Mouse (Mus musculus) limb, embryonic 12.5 days (tissue): ENCODE measurements around the gene Fam229a. TPM values are rescaled to one million over a fixed set of nuclear protein-coding genes. Genes with fewer than 3 reads are reported as not detected.

Experiments used
- ATAC-seq: fragments of 200-750 bp; cut with Nextera tagmentation; 2 replicates; pipeline ENCODE4 v1.8.0; 2017; ENCODE audit warnings: low read depth, moderate TSS enrichment; ENCODE audit not compliant: insufficient number of reproducible peaks, insufficient read depth, low FRiP score, low TSS enrichment
- H3K27ac ChIP-seq: fragments of 300-500 bp; sonication (generic); 2 replicates; pipeline ENCODE4 v1.5.1; 2016; ENCODE audit warnings: mild to moderate bottlenecking, moderate library complexity
- H3K27me3 ChIP-seq: fragments of 300-500 bp; sonication (generic); 2 replicates; pipeline ENCODE4 v1.6.1; 2016; ENCODE audit warnings: mild to moderate bottlenecking, moderate library complexity
- H3K36me3 ChIP-seq: fragments of 300-500 bp; sonication (generic); 2 replicates; pipeline ENCODE4 v1.6.1; 2016; ENCODE audit warnings: mild to moderate bottlenecking, moderate library complexity
- H3K4me1 ChIP-seq: fragments of 300-500 bp; sonication (generic); replicated peaks from 2 replicates; pipeline ENCODE4 v1.6.1; 2016
- H3K4me2 ChIP-seq: fragments of 300-500 bp; sonication (generic); 2 replicates; pipeline ENCODE4 v1.6.1; 2016; ENCODE audit warnings: mild to moderate bottlenecking, moderate library complexity
- H3K4me3 ChIP-seq: fragments of 300-500 bp; sonication (generic); replicated peaks from 2 replicates; pipeline ENCODE4 v1.5.1; 2016; ENCODE audit warnings: mild to moderate bottlenecking
- H3K9ac ChIP-seq: fragments of 300-500 bp; sonication (generic); replicated peaks from 2 replicates; pipeline ENCODE4 v1.6.1; 2016; ENCODE audit warnings: mild to moderate bottlenecking, moderate library complexity
- H3K9me3 ChIP-seq: fragments of 300-500 bp; sonication (generic); 2 replicates; pipeline ENCODE4 v1.6.1; 2016; ENCODE audit warnings: mild to moderate bottlenecking, moderate library complexity
- WGBS: fragments of 180-500 bp; shearing (Covaris S2); methylation state at CpG from one replicate; pipeline ENCODE4 v1.1.7; 2016; 5-methylcytosine and 5-hydroxymethylcytosine counted together
- polyA plus RNA-seq: library from polyadenylated mRNA; unstranded; fragments of >200 nt; fragmentation: Nextera tagmentation; extraction: Ambion mirVana; gene quantifications from 2 replicates; pipeline ENCODE4 v1.2.1, GENCODE M21; 2016

Fam229a gene
- polyA plus RNA-seq, 1 experiment from 2014 or later = not detected

- no peaks in the 10 kb centered on the region for H3K36me3 ChIP-seq
These were observed 5.6 kb downstream of the Fam229a start for GRCm38 (mm10) chr4:129496631-129497030.

GRCm38 (mm10) chr4:129498941-129499340 is 8.0 kb downstream of the Fam229a start:
- no peak for ATAC-seq
- no peak overlapping the region for H3K4me3 ChIP-seq
- H3K4me2 ChIP-seq = no peak overlapping the region
- H3K4me1 ChIP-seq = peaks cover 10% of the 10 kb centered on the region
- no peaks in the 10 kb centered on the region for H3K36me3 ChIP-seq
- no peaks in the 10 kb centered on the region for H3K27me3 ChIP-seq
- peak overlapping the region; percentile 45; the same call in 1 of the 2 replicates for H3K27ac ChIP-seq
- WGBS = 75% methylated on average over 3 of the region's 3 CpGs
- H3K9ac ChIP-seq = no peak overlapping the region
- H3K9me3 ChIP-seq = no peaks in the 10 kb centered on the region

More at GRCm38 (mm10) chr4:129496631-129497030, 5.6 kb downstream of the Fam229a start:
- no peak for ATAC-seq
- H3K4me3 ChIP-seq = no peak overlapping the region
- H3K4me1 ChIP-seq = peaks cover 14% of the 10 kb centered on the region
- H3K27ac ChIP-seq = peak overlapping the region; percentile 37; the same call in 1 of the 2 replicates
- no peak overlapping the region for H3K4me2 ChIP-seq
- H3K27me3 ChIP-seq = peaks cover 15% of the 10 kb centered on the region
- H3K9ac ChIP-seq = no peak overlapping the region
- WGBS = 32% methylated on average over 6 of the region's 6 CpGs
- no peaks in the 10 kb centered on the region for H3K9me3 ChIP-seq

GRCm38 (mm10) chr4:129500017-129500416 is 9.0 kb downstream of the Fam229a start:
- Histone ChIP-seq H3K36me3 (no peaks in the 10 kb centered on the region), H3K4me2 (peak overlapping the region; percentile 64), H3K9ac (no peak overlapping the region; the same call in 1 of the 2 replicates), H3K9me3 (no peaks in the 10 kb centered on the region), H3K4me1 (peaks cover 10% of the 10 kb centered on the region), H3K27me3 (no peaks in the 10 kb centered on the region), H3K4me3 (peak overlapping the region; percentile 54), H3K27ac (peak overlapping the region; percentile 91)
- 82% methylated on average over 8 of the region's 8 CpGs for WGBS
- no peak for ATAC-seq

GRCm38 (mm10) chr4:129500607-129501566 is 9.9 kb downstream of the Fam229a start:
- peak overlapping the region; percentile 66 for H3K9ac ChIP-seq
- no peaks in the 10 kb centered on the region for H3K27me3 ChIP-seq
- WGBS = 2% methylated on average over 47 of the region's 49 CpGs
- H3K36me3 ChIP-seq = no peaks in the 10 kb centered on the region
- no peaks in the 10 kb centered on the region for H3K9me3 ChIP-seq
- ATAC-seq = peak; percentile 84
- H3K4me2 ChIP-seq = peak overlapping the region; percentile 64
- peaks cover 10% of the 10 kb centered on the region for H3K4me1 ChIP-seq
- H3K4me3 ChIP-seq = peak overlapping the region; percentile 54
- H3K27ac ChIP-seq = peak overlapping the region; percentile 91

- H3K36me3 ChIP-seq = no peaks in the 10 kb centered on the region
- no peaks in the 10 kb centered on the region for H3K9me3 ChIP-seq
- H3K9ac ChIP-seq = no peak overlapping the region
- no peak overlapping the region for H3K4me2 ChIP-seq
- 66% methylated on average over 9 of the region's 9 CpGs for WGBS
- H3K4me3 ChIP-seq = no peak overlapping the region
- peaks cover 4% of the 10 kb centered on the region; the same call in 1 of the 2 replicates for H3K4me1 ChIP-seq
- no peaks in the 10 kb centered on the region for H3K27me3 ChIP-seq
- H3K27ac ChIP-seq = no peak overlapping the region
- ATAC-seq = no peak
These were observed 11.4 kb downstream of the Fam229a start for GRCm38 (mm10) chr4:129502327-129502888.

GRCm38 (mm10) chr4:129502901-129503444 is 12.0 kb downstream of the Fam229a start:
- Histone ChIP-seq H3K9ac (no peak overlapping the region), H3K27ac (no peak overlapping the region), H3K27me3 (no peaks in the 10 kb centered on the region), H3K4me2 (no peak overlapping the region), H3K4me3 (no peak overlapping the region), H3K4me1 (peaks cover 4% of the 10 kb centered on the region; the same call in 1 of the 2 replicates), H3K9me3 (no peaks in the 10 kb centered on the region), H3K36me3 (no peaks in the 10 kb centered on the region)
- WGBS = 73% methylated on average over 11 of the region's 11 CpGs
- no peak for ATAC-seq

GRCm38 (mm10) chr4:129505511-129505910 is 14.5 kb downstream of the Fam229a start:
- no peak for ATAC-seq
- WGBS = 74% methylated on average over 3 of the region's 3 CpGs
- no peak overlapping the region for H3K4me2 ChIP-seq
- H3K27ac ChIP-seq = no peak overlapping the region
- no peaks in the 10 kb centered on the region for H3K9me3 ChIP-seq
- no peaks in the 10 kb centered on the region for H3K27me3 ChIP-seq
- H3K36me3 ChIP-seq = no peaks in the 10 kb centered on the region
- no peak overlapping the region for H3K9ac ChIP-seq
- H3K4me3 ChIP-seq = no peak overlapping the region
- H3K4me1 ChIP-seq = peaks cover 8% of the 10 kb centered on the region; the same call in 1 of the 2 replicates

- H3K4me2 ChIP-seq = no peak overlapping the region
- ATAC-seq = no peak
- 64% methylated on average over 9 of the region's 10 CpGs for WGBS
- H3K4me3 ChIP-seq = no peak overlapping the region
- no peak overlapping the region for H3K27ac ChIP-seq
- no peaks in the 10 kb centered on the region for H3K36me3 ChIP-seq
- H3K9ac ChIP-seq = no peak overlapping the region
- H3K4me1 ChIP-seq = peaks cover 24% of the 10 kb centered on the region
- H3K27me3 ChIP-seq = no peaks in the 10 kb centered on the region
- no peaks in the 10 kb centered on the region for H3K9me3 ChIP-seq
These were observed 16.6 kb downstream of the Fam229a start for GRCm38 (mm10) chr4:129507434-129508236.

- H3K9ac ChIP-seq = no peak overlapping the region
- no peaks in the 10 kb centered on the region for H3K27me3 ChIP-seq
- H3K36me3 ChIP-seq = no peaks in the 10 kb centered on the region
- 69% methylated on average over 3 of the region's 3 CpGs for WGBS
- no peaks in the 10 kb centered on the region for H3K9me3 ChIP-seq
- no peak overlapping the region for H3K4me2 ChIP-seq
- no peak for ATAC-seq
- no peak overlapping the region for H3K4me3 ChIP-seq
- no peak overlapping the region for H3K27ac ChIP-seq
- peaks cover 28% of the 10 kb centered on the region for H3K4me1 ChIP-seq
These were observed 17.2 kb downstream of the Fam229a start for GRCm38 (mm10) chr4:129508237-129508515.

- H3K27ac ChIP-seq = no peak overlapping the region
- 60% methylated on average over 15 of the region's 15 CpGs for WGBS
- ATAC-seq = no peak
These were observed 18.0 kb downstream of the Fam229a start for GRCm38 (mm10) chr4:129508834-129509600.

More at GRCm38 (mm10) chr4:129508834-129509600, 18.0 kb downstream of the Fam229a start:
- Histone ChIP-seq H3K27me3 (no peaks in the 10 kb centered on the region), H3K4me3 (no peak overlapping the region), H3K4me2 (no peak overlapping the region), H3K36me3 (no peaks in the 10 kb centered on the region), H3K9ac (no peak overlapping the region), H3K9me3 (no peaks in the 10 kb centered on the region), H3K4me1 (peaks cover 29% of the 10 kb centered on the region)
